Mouse (Mus musculus) heart, postnatal 14 days (tissue): ENCODE results near the gene Gcm1. TPM values are rescaled to one million over a fixed set of nuclear protein-coding genes. Genes with fewer than 3 reads are reported as not detected.
"Not testable (repeated sequence)": the region's sequence is repeated elsewhere in the genome, so short reads cannot be mapped to it uniquely, and the experiment has no call there.

Experiments
- DNase-seq, 2 experiments: peaks; one replicate each; pipeline ENCODE4 v3.0.0; 2021 to 2022
- intact Hi-C: fragments of 180-260 bp; cut with DNase I; formaldehyde crosslinking; loops from one replicate; pipeline ENCODE4 v1.15.1; 2025
- total RNA-seq, 2 experiments: library from RNA; stranded (reverse); gene quantifications; 2 replicates each; pipeline ENCODE4 v1.2.3; 2021

Gene Gcm1
- total RNA-seq, 2 experiments from 2014 or later = not detected

- intact Hi-C loops = loop anchor here (5.0 kb wide), 1 partner anchor 442 kb away; no protein-coding TSS in a partner anchor
- DNase-seq = peak; percentile 83 to 85
Measured at GRCm38 (mm10) chr9:78038755-78039489, 12.8 kb upstream of the Gcm1 start.

- no peak for DNase-seq
- intact Hi-C loops = no loop called here
Measured at GRCm38 (mm10) chr9:78045171-78045570, 6.6 kb upstream of the Gcm1 start.

- intact Hi-C loops = no loop called here
- DNase-seq = no peak
Measured at GRCm38 (mm10) chr9:78046755-78047154, 5.0 kb upstream of the Gcm1 start.

- intact Hi-C loops = no loop called here
- no peak for DNase-seq
Measured at GRCm38 (mm10) chr9:78050452-78050970, 1.2 kb upstream of the Gcm1 start.

- intact Hi-C loops = no loop called here
- DNase-seq = no peak
Measured at GRCm38 (mm10) chr9:78053821-78054220, 2.1 kb downstream of the Gcm1 start.

GRCm38 (mm10) chr9:78054298-78054697, 2.6 kb downstream of the Gcm1 start:
- intact Hi-C loops = no loop called here
- no peak for DNase-seq

GRCm38 (mm10) chr9:78059525-78060120, 7.9 kb downstream of the Gcm1 start:
- no peak for DNase-seq
- intact Hi-C loops = no loop called here

GRCm38 (mm10) chr9:78062392-78062791, 10.7 kb downstream of the Gcm1 start:
- intact Hi-C loops = no loop called here
- DNase-seq = no peak

GRCm38 (mm10) chr9:78064121-78064520, 12.4 kb downstream of the Gcm1 start:
- DNase-seq = no peak
- intact Hi-C loops = no loop called here

GRCm38 (mm10) chr9:78070496-78070895, 18.8 kb downstream of the Gcm1 start:
- intact Hi-C loops = no loop called here
- DNase-seq = no peak

GRCm38 (mm10) chr9:78071626-78072025, 19.9 kb downstream of the Gcm1 start:
- intact Hi-C loops = no loop called here
- no peak for DNase-seq

GRCm38 (mm10) chr9:78073291-78073690, 21.6 kb downstream of the Gcm1 start:
- DNase-seq, intact Hi-C loops: not testable (repeated sequence)

GRCm38 (mm10) chr9:78073713-78074340, 22.1 kb downstream of the Gcm1 start:
- no peak for DNase-seq
- intact Hi-C loops = no loop called here

GRCm38 (mm10) chr9:78075256-78075655, 23.5 kb downstream of the Gcm1 start:
- no peak for DNase-seq
- intact Hi-C loops = no loop called here

- intact Hi-C loops = no loop called here
- DNase-seq = no peak
Measured at GRCm38 (mm10) chr9:78078240-78078639, 26.5 kb downstream of the Gcm1 start.

GRCm38 (mm10) chr9:78081835-78082234, 30.1 kb downstream of the Gcm1 start:
- intact Hi-C loops = no loop called here
- DNase-seq = no peak

- no peak for DNase-seq
- intact Hi-C loops = no loop called here
Measured at GRCm38 (mm10) chr9:78084341-78084740, 32.6 kb downstream of the Gcm1 start.

GRCm38 (mm10) chr9:78085722-78086287, 34.1 kb downstream of the Gcm1 start:
- DNase-seq = no peak
- intact Hi-C loops = no loop called here

GRCm38 (mm10) chr9:78087751-78088150, 36.0 kb downstream of the Gcm1 start:
- no peak for DNase-seq
- intact Hi-C loops = no loop called here

- peak; percentile 9 to 25 for DNase-seq
- intact Hi-C loops = no loop called here
Measured at GRCm38 (mm10) chr9:78088521-78088920, 36.8 kb downstream of the Gcm1 start.

- intact Hi-C loops = no loop called here
- peak in 1 of 2 experiments; percentile 12 for DNase-seq
Measured at GRCm38 (mm10) chr9:78088971-78089370, 37.2 kb downstream of the Gcm1 start.
